Mouse (Mus musculus): ENCODE measurements around the gene Zfhx3. TPM values are rescaled to one million over a fixed set of nuclear protein-coding genes. Genes with fewer than 3 reads are reported as not detected.

Gene Zfhx3
- polyA plus RNA-seq, 1 experiment from 2014 or later: 65.9 TPM

- H3K27me3 ChIP-seq: no peaks in the 10 kb centered on the region
- H3K36me3 ChIP-seq: no peaks in the 10 kb centered on the region
- no peak overlapping the region for H3K27ac ChIP-seq
- peaks cover 2% of the 10 kb centered on the region; the same call in 1 of the 2 replicates for H3K4me1 ChIP-seq (replicated peaks)
- no peak overlapping the region for H3K4me3 ChIP-seq (replicated peaks)
- no peaks in the 10 kb centered on the region for H3K9me3 ChIP-seq
- no peak for ATAC-seq
- WGBS: 94% methylated on average over 12 of the region's 12 CpGs
- no peak overlapping the region for H3K4me2 ChIP-seq (replicated peaks)
- H3K9ac ChIP-seq (replicated peaks): no peak overlapping the region
Observed at GRCm38 (mm10) chr8:108061972-108062371, 119.5 kb downstream of the Zfhx3 start.

- Histone ChIP-seq H3K9me3 (no peaks in the 10 kb centered on the region), H3K36me3 (no peaks in the 10 kb centered on the region), H3K4me2 (replicated peaks) (no peak overlapping the region), H3K9ac (replicated peaks) (no peak overlapping the region), H3K27me3 (no peaks in the 10 kb centered on the region), H3K27ac (no peak overlapping the region), H3K4me1 (replicated peaks) (peaks cover 4% of the 10 kb centered on the region), H3K4me3 (replicated peaks) (no peak overlapping the region)
- no peak for ATAC-seq
- 88% methylated on average over 6 of the region's 6 CpGs for WGBS
Observed at GRCm38 (mm10) chr8:108067111-108067510, 124.7 kb downstream of the Zfhx3 start.

GRCm38 (mm10) chr8:108068195-108068594, 125.8 kb downstream of the Zfhx3 start:
- 47% methylated on average over 8 of the region's 8 CpGs for WGBS
- H3K27me3 ChIP-seq: no peaks in the 10 kb centered on the region
- no peak overlapping the region for H3K4me3 ChIP-seq (replicated peaks)
- no peak for ATAC-seq
- no peaks in the 10 kb centered on the region for H3K9me3 ChIP-seq
- no peak overlapping the region for H3K9ac ChIP-seq (replicated peaks)
- no peak overlapping the region for H3K27ac ChIP-seq
- H3K4me1 ChIP-seq (replicated peaks): peaks cover 4% of the 10 kb centered on the region
- no peak overlapping the region for H3K4me2 ChIP-seq (replicated peaks)
- H3K36me3 ChIP-seq: no peaks in the 10 kb centered on the region

- Histone ChIP-seq H3K4me3 (replicated peaks) (no peak overlapping the region), H3K9me3 (no peaks in the 10 kb centered on the region), H3K4me2 (replicated peaks) (no peak overlapping the region), H3K36me3 (no peaks in the 10 kb centered on the region), H3K27ac (no peak overlapping the region), H3K27me3 (no peaks in the 10 kb centered on the region), H3K9ac (replicated peaks) (no peak overlapping the region), H3K4me1 (replicated peaks) (peaks cover 4% of the 10 kb centered on the region)
- WGBS: 67% methylated on average over 4 of the region's 4 CpGs
- no peak for ATAC-seq
Observed at GRCm38 (mm10) chr8:108070438-108070837, 128.0 kb downstream of the Zfhx3 start.

GRCm38 (mm10) chr8:108072126-108072746, 129.8 kb downstream of the Zfhx3 start:
- Histone ChIP-seq H3K27me3 (no peaks in the 10 kb centered on the region), H3K4me1 (replicated peaks) (peaks cover 4% of the 10 kb centered on the region), H3K9ac (replicated peaks) (no peak overlapping the region), H3K36me3 (no peaks in the 10 kb centered on the region), H3K27ac (no peak overlapping the region), H3K4me2 (replicated peaks) (no peak overlapping the region), H3K4me3 (replicated peaks) (no peak overlapping the region), H3K9me3 (no peaks in the 10 kb centered on the region)
- no peak for ATAC-seq
- 63% methylated on average over 2 of the region's 2 CpGs for WGBS

GRCm38 (mm10) chr8:108072853-108073252, 130.4 kb downstream of the Zfhx3 start:
- H3K9ac ChIP-seq (replicated peaks): no peak overlapping the region
- no peak overlapping the region for H3K27ac ChIP-seq
- H3K36me3 ChIP-seq: no peaks in the 10 kb centered on the region
- ATAC-seq: no peak
- WGBS: 98% methylated on average over 5 of the region's 5 CpGs
- no peaks in the 10 kb centered on the region for H3K9me3 ChIP-seq
- H3K4me2 ChIP-seq (replicated peaks): no peak overlapping the region
- H3K4me1 ChIP-seq (replicated peaks): peaks cover 4% of the 10 kb centered on the region
- no peak overlapping the region for H3K4me3 ChIP-seq (replicated peaks)
- H3K27me3 ChIP-seq: no peaks in the 10 kb centered on the region

GRCm38 (mm10) chr8:108075176-108075575, 132.7 kb downstream of the Zfhx3 start:
- H3K9me3 ChIP-seq: no peaks in the 10 kb centered on the region
- no peak overlapping the region for H3K4me2 ChIP-seq (replicated peaks)
- WGBS: 78% methylated on average over 5 of the region's 5 CpGs
- H3K36me3 ChIP-seq: no peaks in the 10 kb centered on the region
- H3K27ac ChIP-seq: no peak overlapping the region
- H3K9ac ChIP-seq (replicated peaks): no peak overlapping the region
- ATAC-seq: no peak
- no peak overlapping the region for H3K4me3 ChIP-seq (replicated peaks)
- H3K27me3 ChIP-seq: no peaks in the 10 kb centered on the region
- no peaks in the 10 kb centered on the region; the same call in 1 of the 2 replicates for H3K4me1 ChIP-seq (replicated peaks)

- Histone ChIP-seq H3K27me3 (no peaks in the 10 kb centered on the region), H3K4me2 (replicated peaks) (no peak overlapping the region), H3K36me3 (no peaks in the 10 kb centered on the region), H3K4me1 (replicated peaks) (peaks cover 4% of the 10 kb centered on the region; the same call in 1 of the 2 replicates), H3K9me3 (no peaks in the 10 kb centered on the region), H3K9ac (replicated peaks) (no peak overlapping the region), H3K4me3 (replicated peaks) (no peak overlapping the region), H3K27ac (no peak overlapping the region)
- WGBS: 92% methylated on average over 4 of the region's 4 CpGs
- ATAC-seq: no peak
Observed at GRCm38 (mm10) chr8:108078726-108079125, 136.3 kb downstream of the Zfhx3 start.

- no peak overlapping the region for H3K4me3 ChIP-seq (replicated peaks)
- ATAC-seq: no peak
- H3K4me2 ChIP-seq (replicated peaks): no peak overlapping the region
- H3K36me3 ChIP-seq: no peaks in the 10 kb centered on the region
- no peaks in the 10 kb centered on the region for H3K27me3 ChIP-seq
- H3K9ac ChIP-seq (replicated peaks): no peak overlapping the region
- WGBS: 69% methylated on average over 4 of the region's 4 CpGs
- no peaks in the 10 kb centered on the region for H3K9me3 ChIP-seq
- no peak overlapping the region for H3K27ac ChIP-seq
- H3K4me1 ChIP-seq (replicated peaks): no peaks in the 10 kb centered on the region
Observed at GRCm38 (mm10) chr8:108086913-108087312, 144.5 kb downstream of the Zfhx3 start.

GRCm38 (mm10) chr8:108089632-108090031, 147.2 kb downstream of the Zfhx3 start:
- Histone ChIP-seq H3K4me2 (replicated peaks) (no peak overlapping the region), H3K27ac (no peak overlapping the region), H3K36me3 (no peaks in the 10 kb centered on the region), H3K9ac (replicated peaks) (no peak overlapping the region), H3K27me3 (no peaks in the 10 kb centered on the region), H3K9me3 (no peaks in the 10 kb centered on the region), H3K4me1 (replicated peaks) (no peaks in the 10 kb centered on the region), H3K4me3 (replicated peaks) (no peak overlapping the region)
- 69% methylated on average over 5 of the region's 5 CpGs for whole genome bisulfite sequencing
- no peak for ATAC-seq

- WGBS: 63% methylated on average over 13 of the region's 13 CpGs
Observed at GRCm38 (mm10) chr8:108098598-108098997, 156.2 kb downstream of the Zfhx3 start.

GRCm38 (mm10) chr8:108101131-108101530, 158.7 kb downstream of the Zfhx3 start:
- WGBS: 58% methylated on average over 8 of the region's 8 CpGs
- peak overlapping the region; percentile 78 for H3K27ac ChIP-seq
- no peaks in the 10 kb centered on the region for H3K9me3 ChIP-seq
- no peak for ATAC-seq
- H3K36me3 ChIP-seq: no peaks in the 10 kb centered on the region
- H3K4me3 ChIP-seq (replicated peaks): no peak overlapping the region
- H3K27me3 ChIP-seq: no peaks in the 10 kb centered on the region
- no peak overlapping the region for H3K9ac ChIP-seq (replicated peaks)
- H3K4me2 ChIP-seq (replicated peaks): peak overlapping the region; percentile 40
- H3K4me1 ChIP-seq (replicated peaks): peaks cover 61% of the 10 kb centered on the region

More at GRCm38 (mm10) chr8:108098598-108098997, 156.2 kb downstream of the Zfhx3 start:
- H3K4me3 ChIP-seq (replicated peaks): no peak overlapping the region
- H3K4me2 ChIP-seq (replicated peaks): peak overlapping the region; percentile 5; the same call in 1 of the 2 replicates
- peak overlapping the region; percentile 74 for H3K27ac ChIP-seq
- no peaks in the 10 kb centered on the region for H3K9me3 ChIP-seq
- no peaks in the 10 kb centered on the region for H3K27me3 ChIP-seq
- H3K36me3 ChIP-seq: no peaks in the 10 kb centered on the region
- H3K9ac ChIP-seq (replicated peaks): peak overlapping the region; percentile 10; the same call in 1 of the 2 replicates
- peaks cover 43% of the 10 kb centered on the region for H3K4me1 ChIP-seq (replicated peaks)
- ATAC-seq: no peak
